Mouse (Mus musculus): Measurements from ENCODE around the gene Dnlz. TPM values are rescaled to one million over a fixed set of nuclear protein-coding genes. Genes with fewer than 3 reads are reported as not detected.

The Dnlz gene
- polyA plus RNA-seq, 1 experiment from 2014 or later: 34.4 TPM

DNA sequence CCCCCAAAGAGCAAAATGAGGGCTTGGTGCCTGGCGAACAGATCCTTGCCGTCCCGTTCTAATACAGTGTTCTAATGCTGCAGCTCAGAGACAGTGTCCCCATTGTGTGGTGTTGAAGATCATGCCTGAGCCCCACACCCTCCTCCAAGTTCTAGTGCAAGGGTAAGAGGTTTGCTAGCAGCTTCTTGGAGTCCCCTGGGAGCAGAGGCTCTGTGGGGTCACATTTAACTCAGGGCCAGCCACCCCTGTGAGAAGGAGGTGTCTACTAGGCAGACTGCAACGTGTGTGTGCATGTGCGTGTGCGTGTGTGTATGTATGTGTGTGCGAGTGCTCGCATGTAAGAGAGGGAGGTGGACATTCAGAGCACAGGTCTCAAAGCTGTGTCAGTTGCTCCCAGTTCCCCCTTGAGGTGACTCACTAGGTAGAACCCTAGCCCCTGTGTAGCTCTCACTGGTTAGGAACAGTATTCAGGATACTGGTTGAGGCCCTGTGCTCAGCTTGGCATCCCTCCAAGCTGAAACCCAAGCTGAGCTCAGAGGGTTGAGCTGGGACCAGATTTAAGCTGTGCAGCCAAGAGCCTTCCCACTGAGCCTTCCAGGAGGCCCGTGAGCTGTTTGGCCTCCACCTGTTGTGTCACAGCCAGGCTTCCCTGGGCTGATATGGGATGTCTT is 35.2 kb downstream of the Dnlz start:
- Histone ChIP-seq H3K36me3 (0 out of 2 replicates have a peak, but pooled peaks cover 15% of the 10 kb centered on the region), H3K4me2 (replicated peaks) (peak overlapping the region; percentile 84), H3K27me3 (no peaks in the 10 kb centered on the region), H3K27ac (replicated peaks) (peak overlapping the region; percentile 96), H3K4me3 (peak overlapping the region; percentile 90), H3K9me3 (no peaks in the 10 kb centered on the region), H3K4me1 (peaks cover 59% of the 10 kb centered on the region), H3K9ac (replicated peaks) (peak overlapping the region; percentile 97)
- no peak for ATAC-seq (ENCODE audit: low FRiP score, low read depth)
- WGBS: 60% methylated on average over 9 of the region's 9 CpGs

DNA sequence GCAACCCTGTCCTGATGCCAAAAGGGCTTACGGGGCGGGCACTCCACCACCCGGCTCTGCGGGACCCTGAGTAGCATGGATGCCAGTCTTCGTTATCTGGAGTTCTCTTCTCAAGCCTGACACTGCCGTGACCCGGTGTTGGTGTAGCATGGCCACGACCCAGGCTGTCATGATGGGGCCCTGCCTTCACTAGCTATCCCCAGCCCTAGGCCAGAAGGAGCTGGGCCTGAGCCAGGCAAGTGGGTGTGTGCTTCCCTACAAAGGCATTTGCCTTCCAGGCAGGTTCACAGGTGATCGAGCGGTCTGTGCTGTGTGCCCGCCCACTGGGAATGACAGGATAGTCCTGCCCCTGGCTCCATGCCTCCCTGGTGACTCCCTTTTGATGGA is 36.0 kb downstream of the Dnlz start:
- Histone ChIP-seq H3K4me3 (peak overlapping the region; percentile 90), H3K27ac (replicated peaks) (peak overlapping the region; percentile 96), H3K9ac (replicated peaks) (peak overlapping the region; percentile 97), H3K9me3 (no peaks in the 10 kb centered on the region), H3K27me3 (no peaks in the 10 kb centered on the region), H3K4me2 (replicated peaks) (peak overlapping the region; percentile 84), H3K36me3 (0 out of 2 replicates have a peak, but pooled peaks cover 15% of the 10 kb centered on the region), H3K4me1 (peaks cover 53% of the 10 kb centered on the region)
- 1% methylated on average over 11 of the region's 11 CpGs for WGBS
- no peak; the same call in 1 of the 2 replicates for ATAC-seq (ENCODE audit: low FRiP score, low read depth)

DNA sequence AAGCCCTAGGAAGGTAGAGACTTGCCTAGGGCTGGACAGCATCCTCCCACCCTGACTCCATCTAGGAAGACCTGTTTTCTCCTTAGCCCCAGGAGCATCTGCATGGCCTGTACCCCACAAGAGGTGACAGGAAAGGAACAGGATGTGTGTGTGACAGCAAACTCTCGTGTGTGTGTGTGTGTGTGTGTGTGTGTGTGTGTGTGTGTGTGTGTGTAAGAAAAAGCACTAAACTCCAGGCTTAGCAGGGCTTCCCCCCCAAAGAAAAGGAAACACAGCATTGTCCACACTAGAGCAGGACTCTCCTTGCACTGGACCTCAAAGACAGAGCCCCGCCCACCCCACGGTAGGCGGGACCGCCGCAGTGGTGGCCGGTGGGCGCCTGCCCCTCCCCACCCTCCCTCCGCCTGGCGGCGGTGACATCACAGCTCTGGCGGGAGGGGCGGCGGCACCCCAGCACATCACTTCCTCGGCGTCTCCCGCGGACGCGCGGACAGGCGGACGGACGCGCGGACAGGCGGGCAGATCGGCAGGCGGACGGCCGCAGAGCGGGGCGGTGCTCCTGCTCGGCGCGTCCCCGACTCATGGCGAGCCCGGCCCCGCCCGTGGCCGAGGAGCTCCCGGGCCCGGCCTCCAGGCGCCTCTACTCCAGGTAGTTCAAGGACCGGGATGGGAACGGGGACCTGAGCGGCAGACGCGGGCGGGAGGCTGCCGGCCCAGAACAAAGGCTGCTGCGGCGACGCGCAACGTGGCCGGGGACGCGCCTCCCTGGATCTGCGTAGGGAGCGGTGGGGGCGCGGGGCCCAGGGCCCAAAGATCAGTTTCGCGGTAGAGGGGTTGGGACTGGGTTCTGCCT is 36.6 kb downstream of the Dnlz start, which contains the start of gene Gpsm1:
Gpsm1 (plus strand) TSS at position 444 of the 853 bp plus-strand sequence.
- no peaks in the 10 kb centered on the region for H3K27me3 ChIP-seq
- H3K9me3 ChIP-seq: no peaks in the 10 kb centered on the region
- 0 out of 2 replicates have a peak, but pooled peaks cover 9% of the 10 kb centered on the region for H3K36me3 ChIP-seq
- WGBS: under 1% methylated on average over 53 of the region's 66 CpGs
- peaks cover 50% of the 10 kb centered on the region for H3K4me1 ChIP-seq
- H3K27ac ChIP-seq (replicated peaks): peak within 1 kb of the TSS; percentile 96
- H3K4me3 ChIP-seq: peak within 1 kb of the TSS; percentile 90
- H3K4me2 ChIP-seq (replicated peaks): peak within 1 kb of the TSS; percentile 84
- H3K9ac ChIP-seq (replicated peaks): peak within 1 kb of the TSS; percentile 97
- peak; percentile 90 for ATAC-seq (ENCODE audit: low FRiP score, low read depth)

- Histone ChIP-seq H3K27me3 (no peaks in the 10 kb centered on the region), H3K27ac (replicated peaks) (peak overlapping the region; percentile 96), H3K9me3 (no peaks in the 10 kb centered on the region), H3K4me3 (peak overlapping the region; percentile 90), H3K4me2 (replicated peaks) (peak overlapping the region; percentile 84), H3K4me1 (peaks cover 49% of the 10 kb centered on the region), H3K36me3 (0 out of 2 replicates have a peak, but pooled peaks cover 4% of the 10 kb centered on the region), H3K9ac (replicated peaks) (peak overlapping the region; percentile 97)
- 68% methylated on average over 13 of the region's 13 CpGs for WGBS
- no peak for ATAC-seq (ENCODE audit: low FRiP score, low read depth)
These were observed 37.4 kb downstream of the Dnlz start for GRCm38 (mm10) chr2:26314281-26315071.

- no peaks in the 10 kb centered on the region for H3K36me3 ChIP-seq
- peaks cover 43% of the 10 kb centered on the region for H3K4me1 ChIP-seq
- H3K4me2 ChIP-seq (replicated peaks): no peak overlapping the region
- no peaks in the 10 kb centered on the region for H3K27me3 ChIP-seq
- WGBS: 94% methylated on average over 1 of the region's 1 CpGs
- H3K4me3 ChIP-seq: no peak overlapping the region
- H3K27ac ChIP-seq (replicated peaks): 0 out of 2 replicates have a peak overlapping the region, but pooled peaks have one; percentile 25
- no peak overlapping the region for H3K9ac ChIP-seq (replicated peaks)
- no peak for ATAC-seq (ENCODE audit: low FRiP score, low read depth)
- H3K9me3 ChIP-seq: no peaks in the 10 kb centered on the region
These were observed 38.5 kb downstream of the Dnlz start for GRCm38 (mm10) chr2:26313394-26313793.

GRCm38 (mm10) chr2:26312812-26313211 is 39.1 kb downstream of the Dnlz start:
- WGBS: 70% methylated on average over 2 of the region's 2 CpGs
- Histone ChIP-seq H3K4me1 (peaks cover 37% of the 10 kb centered on the region), H3K27ac (replicated peaks) (no peak overlapping the region), H3K9me3 (no peaks in the 10 kb centered on the region), H3K4me2 (replicated peaks) (no peak overlapping the region), H3K9ac (replicated peaks) (no peak overlapping the region), H3K36me3 (no peaks in the 10 kb centered on the region), H3K4me3 (no peak overlapping the region), H3K27me3 (no peaks in the 10 kb centered on the region)
- no peak for ATAC-seq (ENCODE audit: low FRiP score, low read depth)

DNA sequence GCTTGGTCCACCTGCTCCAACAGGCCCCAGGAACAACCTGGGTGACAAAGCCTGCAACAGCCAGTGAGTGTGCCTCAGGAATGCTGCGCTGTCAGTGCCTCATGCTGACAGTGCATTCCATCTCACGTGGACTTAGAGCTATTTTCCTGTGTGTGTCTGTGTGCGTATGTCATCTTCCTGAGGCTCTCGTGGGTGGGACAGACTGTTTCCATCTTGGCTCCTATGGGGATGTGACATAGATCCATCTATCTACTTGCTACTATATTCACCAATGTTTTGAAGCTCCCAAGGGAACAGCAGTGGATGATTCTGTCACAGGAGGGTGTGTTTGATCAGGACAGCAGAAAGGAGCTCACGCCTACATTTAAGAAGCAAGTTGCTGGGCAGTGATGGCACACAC is 40.0 kb downstream of the Dnlz start:
- H3K4me3 ChIP-seq: no peak overlapping the region
- H3K36me3 ChIP-seq: no peaks in the 10 kb centered on the region
- no peak for ATAC-seq (ENCODE audit: low FRiP score, low read depth)
- no peaks in the 10 kb centered on the region for H3K27me3 ChIP-seq
- H3K27ac ChIP-seq (replicated peaks): no peak overlapping the region
- 83% methylated on average over 5 of the region's 5 CpGs for WGBS
- H3K4me2 ChIP-seq (replicated peaks): no peak overlapping the region
- no peak overlapping the region for H3K9ac ChIP-seq (replicated peaks)
- peaks cover 28% of the 10 kb centered on the region for H3K4me1 ChIP-seq
- H3K9me3 ChIP-seq: no peaks in the 10 kb centered on the region

- no peaks in the 10 kb centered on the region for H3K27me3 ChIP-seq
- no peak overlapping the region for H3K4me2 ChIP-seq (replicated peaks)
- H3K36me3 ChIP-seq: no peaks in the 10 kb centered on the region
- WGBS: 17% methylated on average over 10 of the region's 10 CpGs
- H3K9ac ChIP-seq (replicated peaks): no peak overlapping the region
- H3K9me3 ChIP-seq: no peaks in the 10 kb centered on the region
- peak overlapping the region; percentile 75 for H3K27ac ChIP-seq (replicated peaks)
- peaks cover 15% of the 10 kb centered on the region for H3K4me1 ChIP-seq
- peak; percentile 60 for ATAC-seq (ENCODE audit: low FRiP score, low read depth)
- H3K4me3 ChIP-seq: no peak overlapping the region
These were observed 42.2 kb downstream of the Dnlz start for GRCm38 (mm10) chr2:26309739-26310138.

DNA sequence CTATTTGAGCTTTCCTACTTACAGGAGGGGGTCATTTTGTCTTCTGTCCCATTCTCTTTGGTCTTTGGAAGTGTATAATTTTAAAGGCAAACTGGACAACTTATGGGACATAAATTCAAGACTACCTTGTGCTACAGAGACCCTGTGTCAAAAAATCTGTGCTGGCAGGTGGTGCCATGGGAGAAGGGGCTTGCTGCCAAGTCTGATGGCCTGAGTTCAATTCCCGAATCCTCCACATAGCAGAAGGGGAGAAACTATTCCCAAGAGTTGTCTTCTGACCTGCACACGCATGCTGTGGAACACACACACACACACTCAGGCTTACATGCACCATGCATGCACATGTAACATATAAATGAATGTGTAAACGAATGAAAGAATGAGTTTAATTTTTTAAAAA is 45.2 kb downstream of the Dnlz start:
- H3K9me3 ChIP-seq: 0 out of 2 replicates have a peak, but pooled peaks cover 7% of the 10 kb centered on the region
- H3K27me3 ChIP-seq: 0 out of 2 replicates have a peak, but pooled peaks cover 3% of the 10 kb centered on the region
- H3K9ac ChIP-seq (replicated peaks): no peak overlapping the region
- H3K4me3 ChIP-seq: no peak overlapping the region
- no peak for ATAC-seq (ENCODE audit: low FRiP score, low read depth)
- H3K36me3 ChIP-seq: no peaks in the 10 kb centered on the region
- peaks cover 12% of the 10 kb centered on the region for H3K4me1 ChIP-seq
- H3K27ac ChIP-seq (replicated peaks): no peak overlapping the region
- no peak overlapping the region for H3K4me2 ChIP-seq (replicated peaks)
- 93% methylated on average over 3 of the region's 3 CpGs for WGBS

GRCm38 (mm10) chr2:26305555-26305954 is 46.4 kb downstream of the Dnlz start:
- no peak for ATAC-seq (ENCODE audit: low FRiP score, low read depth)
- Histone ChIP-seq H3K4me2 (replicated peaks) (no peak overlapping the region), H3K9me3 (0 out of 2 replicates have a peak, but pooled peaks cover 7% of the 10 kb centered on the region), H3K4me3 (no peak overlapping the region), H3K36me3 (no peaks in the 10 kb centered on the region), H3K4me1 (peaks cover 14% of the 10 kb centered on the region), H3K27me3 (peaks cover 7% of the 10 kb centered on the region; the same call in 1 of the 2 replicates), H3K9ac (replicated peaks) (no peak overlapping the region), H3K27ac (replicated peaks) (no peak overlapping the region)
- 80% methylated on average over 2 of the region's 2 CpGs for WGBS

- Histone ChIP-seq H3K4me2 (replicated peaks) (no peak overlapping the region), H3K4me1 (peaks cover 18% of the 10 kb centered on the region), H3K36me3 (no peaks in the 10 kb centered on the region), H3K27ac (replicated peaks) (no peak overlapping the region), H3K9me3 (0 out of 2 replicates have a peak, but pooled peaks cover 7% of the 10 kb centered on the region), H3K9ac (replicated peaks) (no peak overlapping the region), H3K27me3 (peaks cover 15% of the 10 kb centered on the region; the same call in 1 of the 2 replicates), H3K4me3 (no peak overlapping the region)
- no peak for ATAC-seq (ENCODE audit: low FRiP score, low read depth)
- WGBS: 73% methylated on average over 1 of the region's 1 CpGs
These were observed 47.2 kb downstream of the Dnlz start for GRCm38 (mm10) chr2:26304711-26305110.

Measured in midbrain, embryonic 12.5 days (tissue).